Mouse (Mus musculus) liver, embryonic 15.5 days (tissue): ENCODE results near the gene Elmo1. TPM values are rescaled to one million over a fixed set of nuclear protein-coding genes. Genes with fewer than 3 reads are reported as not detected.

Experiments used
- ATAC-seq: fragments of 200-750 bp; cut with Nextera tagmentation; 2 replicates; pipeline ENCODE4 v1.8.0; 2017; ENCODE audit warnings: moderate number of reproducible peaks, mild to moderate bottlenecking, moderate library complexity; ENCODE audit not compliant: insufficient read depth
- H3K27ac ChIP-seq: fragments of 300-500 bp; sonication (generic); replicated peaks from 2 replicates; pipeline ENCODE4 v1.5.1; 2015; ENCODE audit warnings: mild to moderate bottlenecking, inconsistent platforms
- H3K27me3 ChIP-seq: fragments of 300-500 bp; sonication (generic); 2 replicates; pipeline ENCODE4 v1.6.1; 2015; ENCODE audit warnings: mild to moderate bottlenecking, inconsistent platforms
- H3K36me3 ChIP-seq: fragments of 300-500 bp; sonication (generic); replicated peaks from 2 replicates; pipeline ENCODE4 v1.6.1; 2015; ENCODE audit warnings: moderate library complexity, mild to moderate bottlenecking, inconsistent platforms
- H3K4me1 ChIP-seq: fragments of 300-500 bp; sonication (generic); replicated peaks from 2 replicates; pipeline ENCODE4 v1.6.1; 2015; ENCODE audit warnings: inconsistent platforms
- H3K4me2 ChIP-seq: fragments of 300-500 bp; sonication (generic); 2 replicates; pipeline ENCODE4 v1.6.1; 2015; ENCODE audit warnings: moderate library complexity, mild to moderate bottlenecking, inconsistent platforms
- H3K4me3 ChIP-seq: fragments of 300-500 bp; sonication (generic); replicated peaks from 2 replicates; pipeline ENCODE4 v1.5.1; 2015; ENCODE audit warnings: mild to moderate bottlenecking, inconsistent platforms
- H3K9ac ChIP-seq: fragments of 300-500 bp; sonication (generic); 2 replicates; pipeline ENCODE4 v1.6.1; 2015; ENCODE audit warnings: moderate library complexity, mild to moderate bottlenecking, inconsistent platforms
- H3K9me3 ChIP-seq: fragments of 300-500 bp; sonication (generic); replicated peaks from 2 replicates; pipeline ENCODE4 v1.6.1; 2016; ENCODE audit warnings: inconsistent platforms
- WGBS: fragments of 180-500 bp; shearing (Covaris S2); methylation state at CpG from one replicate; pipeline ENCODE4 v1.1.7; 2015; ENCODE audit warnings: mixed read lengths; ENCODE audit not compliant: insufficient replicate concordance; 5-methylcytosine and 5-hydroxymethylcytosine counted together
- polyA plus RNA-seq: library from polyadenylated mRNA; unstranded; fragments of >200 nt; fragmentation: Nextera tagmentation; extraction: Ambion mirVana; gene quantifications from 2 replicates; pipeline ENCODE4 v1.2.1, GENCODE M21; 2015

Gene Elmo1
- polyA plus RNA-seq, 1 experiment from 2014 or later, result 4.9 TPM

DNA sequence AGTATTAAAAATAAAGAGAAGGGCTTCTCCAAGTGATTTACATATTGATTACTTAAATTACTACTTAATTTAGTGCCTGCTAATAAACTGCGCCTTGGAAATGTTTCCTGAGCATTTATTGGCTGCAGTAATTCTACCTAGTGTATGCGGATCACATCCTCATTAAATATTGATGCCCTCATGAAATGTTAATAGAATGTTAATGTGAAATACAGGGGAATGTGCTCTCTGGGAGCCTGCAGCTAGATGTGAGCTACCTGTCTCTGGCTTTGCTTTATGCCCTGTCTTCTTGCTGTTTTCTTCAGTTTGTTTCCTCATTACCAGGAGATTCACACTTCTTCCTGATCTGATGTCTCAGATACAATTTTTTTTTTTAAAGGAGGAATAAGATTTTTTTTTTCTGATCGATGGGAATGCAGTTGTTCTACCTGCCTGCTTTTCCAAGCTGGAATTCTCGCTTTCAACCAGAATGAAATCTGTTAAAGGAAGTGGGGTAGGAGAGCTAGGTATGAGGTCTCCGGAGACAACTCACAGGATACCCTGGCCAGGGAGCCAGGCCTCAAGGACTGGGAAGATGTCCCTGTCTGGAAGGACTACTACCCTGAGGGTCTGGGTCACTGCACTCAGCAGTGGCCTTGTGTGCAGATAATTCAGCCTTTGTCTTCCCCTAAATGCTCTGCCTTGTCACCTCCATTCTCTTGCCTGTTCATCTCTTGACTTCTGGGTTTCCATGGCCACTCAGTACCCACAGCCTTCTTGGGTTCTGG lies 279.8 kb downstream of the Elmo1 start:
- 73% methylated on average over 5 of the region's 5 CpGs for WGBS
- no peak overlapping the region for H3K9ac ChIP-seq
- no peak overlapping the region for H3K27ac ChIP-seq
- no peak overlapping the region for H3K4me3 ChIP-seq
- H3K27me3 ChIP-seq, result no peaks in the 10 kb centered on the region
- H3K36me3 ChIP-seq, result no peaks in the 10 kb centered on the region
- H3K9me3 ChIP-seq, result no peaks in the 10 kb centered on the region
- no peaks in the 10 kb centered on the region for H3K4me1 ChIP-seq
- no peak overlapping the region for H3K4me2 ChIP-seq
- ATAC-seq, result no peak

DNA sequence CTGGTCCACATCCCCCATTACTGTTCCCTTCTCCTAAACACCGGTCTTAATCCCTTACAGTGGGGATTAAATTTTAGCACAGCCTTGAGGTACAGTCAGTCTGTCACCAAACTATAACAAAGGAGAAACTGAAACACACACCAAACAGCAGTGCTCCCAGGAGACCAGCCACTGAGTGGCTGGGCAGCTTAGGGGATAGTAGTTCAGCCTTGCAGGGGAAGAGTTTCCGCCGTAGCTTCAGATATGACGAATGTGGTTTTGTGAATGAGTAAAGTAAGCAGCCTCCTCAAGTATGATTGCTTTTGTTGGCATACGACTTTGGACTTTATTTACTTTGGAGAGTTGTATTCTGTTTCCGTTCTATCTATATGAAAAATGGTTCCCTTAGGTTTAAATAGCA lies 281.1 kb downstream of the Elmo1 start:
- H3K27ac ChIP-seq, result no peak overlapping the region
- H3K4me2 ChIP-seq, result no peak overlapping the region
- H3K9ac ChIP-seq, result no peak overlapping the region
- H3K4me1 ChIP-seq, result no peaks in the 10 kb centered on the region
- 63% methylated on average over 6 of the region's 6 CpGs for WGBS
- no peaks in the 10 kb centered on the region for H3K36me3 ChIP-seq
- no peaks in the 10 kb centered on the region for H3K9me3 ChIP-seq
- H3K4me3 ChIP-seq, result no peak overlapping the region
- ATAC-seq, result no peak
- H3K27me3 ChIP-seq, result no peaks in the 10 kb centered on the region

DNA sequence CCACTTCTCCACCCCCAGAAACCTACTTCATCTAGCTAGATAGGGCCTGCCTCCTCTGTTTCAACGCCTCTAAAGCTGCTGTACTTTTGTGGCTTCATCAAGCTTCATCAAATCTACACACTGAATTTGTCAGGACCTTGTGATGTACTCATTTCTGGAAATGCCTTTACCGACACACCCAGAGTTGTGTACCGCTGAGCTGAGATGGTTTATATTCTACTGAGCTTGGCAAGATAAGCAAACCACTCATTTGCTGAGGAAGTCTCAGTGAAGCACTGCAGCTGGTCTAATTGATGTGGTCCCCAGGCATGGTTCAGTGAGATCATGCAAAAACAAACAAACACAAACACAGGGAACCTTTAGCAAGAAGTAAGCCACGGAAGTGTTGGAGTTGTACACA lies 281.9 kb downstream of the Elmo1 start:
- no peak overlapping the region for H3K27ac ChIP-seq
- H3K9ac ChIP-seq, result no peak overlapping the region
- H3K4me2 ChIP-seq, result no peak overlapping the region
- no peak for ATAC-seq
- H3K4me3 ChIP-seq, result no peak overlapping the region
- H3K36me3 ChIP-seq, result no peaks in the 10 kb centered on the region
- WGBS, result 48% methylated on average over 4 of the region's 4 CpGs
- H3K4me1 ChIP-seq, result no peaks in the 10 kb centered on the region
- H3K27me3 ChIP-seq, result no peaks in the 10 kb centered on the region
- no peaks in the 10 kb centered on the region for H3K9me3 ChIP-seq

DNA sequence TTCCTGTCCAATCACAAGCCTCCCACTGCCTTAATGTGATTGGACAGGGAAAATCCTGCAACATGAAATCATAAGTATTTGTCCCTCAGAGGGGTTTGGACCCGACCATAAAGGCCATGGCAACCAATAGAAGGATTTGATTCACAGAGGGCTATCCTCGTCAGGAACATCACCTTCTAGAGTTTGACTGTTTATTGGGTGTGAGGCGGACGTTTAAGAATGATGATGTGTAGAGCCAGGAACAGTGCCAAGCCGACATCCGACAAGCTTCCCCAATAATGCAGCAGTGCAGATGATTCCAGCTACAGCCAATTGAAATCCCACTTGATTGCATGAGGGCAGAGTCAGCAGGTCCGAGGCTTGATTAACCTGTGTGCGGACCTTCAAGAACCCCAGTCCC lies 288.5 kb downstream of the Elmo1 start:
- Histone ChIP-seq H3K9me3 (no peaks in the 10 kb centered on the region), H3K4me1 (no peaks in the 10 kb centered on the region), H3K4me3 (no peak overlapping the region), H3K36me3 (no peaks in the 10 kb centered on the region), H3K27me3 (no peaks in the 10 kb centered on the region), H3K27ac (no peak overlapping the region), H3K4me2 (no peak overlapping the region), H3K9ac (no peak overlapping the region)
- no peak for ATAC-seq
- WGBS, result 61% methylated on average over 8 of the region's 8 CpGs

DNA sequence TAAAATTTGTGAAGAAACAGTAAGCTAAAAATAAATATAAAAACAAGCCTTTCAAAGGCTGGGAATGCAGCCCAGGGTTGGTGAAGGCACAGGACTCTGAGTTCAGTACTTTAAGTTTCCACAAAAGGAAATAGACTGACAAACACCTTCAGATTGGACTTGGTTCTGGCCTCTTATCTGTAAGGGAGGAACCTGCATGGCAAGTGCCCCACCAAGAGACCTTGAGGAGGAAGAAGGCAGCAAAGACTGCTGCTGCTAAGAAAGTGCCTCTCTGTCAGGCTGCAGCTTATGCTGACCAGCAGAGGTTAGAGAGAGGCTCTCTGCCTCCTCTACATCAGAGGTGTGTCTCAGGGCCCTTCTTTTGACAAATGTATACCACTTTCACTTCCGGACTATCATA lies 293.5 kb downstream of the Elmo1 start:
- Histone ChIP-seq H3K27ac (no peak overlapping the region), H3K4me1 (no peaks in the 10 kb centered on the region), H3K9me3 (no peaks in the 10 kb centered on the region), H3K36me3 (no peaks in the 10 kb centered on the region), H3K4me2 (no peak overlapping the region), H3K4me3 (no peak overlapping the region), H3K27me3 (no peaks in the 10 kb centered on the region), H3K9ac (no peak overlapping the region)
- no peak for ATAC-seq
- WGBS, result 69% methylated on average over 1 of the region's 1 CpGs

DNA sequence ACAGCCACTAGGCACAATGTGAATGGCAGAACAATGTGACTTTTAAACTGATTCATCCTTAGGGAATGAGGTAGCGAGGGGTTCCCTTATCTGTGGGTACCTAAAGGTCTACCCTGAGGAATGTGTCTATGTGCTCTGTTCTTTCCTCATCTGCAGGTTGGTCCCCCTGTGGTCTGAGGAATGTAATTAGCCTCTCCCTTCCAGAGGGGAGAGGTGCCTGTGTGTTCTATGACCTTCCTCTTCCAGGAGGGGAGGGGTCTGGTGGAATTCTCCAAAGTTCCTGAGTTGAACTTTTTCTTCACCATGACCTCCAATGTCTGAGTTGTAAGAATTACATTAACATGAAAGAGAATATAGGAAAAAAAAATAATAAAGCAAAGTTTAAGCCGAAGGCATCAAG lies 294.4 kb downstream of the Elmo1 start:
- H3K27me3 ChIP-seq, result no peaks in the 10 kb centered on the region
- H3K9ac ChIP-seq, result no peak overlapping the region
- no peak overlapping the region for H3K27ac ChIP-seq
- H3K4me2 ChIP-seq, result no peak overlapping the region
- H3K4me1 ChIP-seq, result no peaks in the 10 kb centered on the region
- no peaks in the 10 kb centered on the region for H3K36me3 ChIP-seq
- ATAC-seq, result no peak
- H3K4me3 ChIP-seq, result no peak overlapping the region
- 72% methylated on average over 2 of the region's 2 CpGs for WGBS
- H3K9me3 ChIP-seq, result no peaks in the 10 kb centered on the region

DNA sequence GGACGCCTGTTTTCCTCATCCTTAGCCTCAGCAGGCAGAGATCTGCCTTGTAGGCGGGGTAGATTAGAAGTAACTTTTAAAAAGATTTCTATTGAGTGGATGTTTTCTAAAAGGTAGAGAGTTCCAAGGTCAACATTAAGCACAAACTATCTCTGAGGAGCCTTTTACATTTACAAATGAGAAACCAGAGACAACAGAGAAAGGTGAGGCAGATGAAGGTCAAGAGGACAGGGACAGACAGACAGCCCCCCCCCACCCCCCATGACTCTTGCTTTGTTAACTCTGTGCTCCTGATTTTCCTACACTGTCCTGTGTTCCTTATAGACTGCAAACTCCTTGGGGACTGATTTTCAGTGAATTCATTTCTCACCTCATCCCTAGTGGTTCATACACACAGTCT lies 295.0 kb downstream of the Elmo1 start:
- no peak overlapping the region for H3K27ac ChIP-seq
- no peaks in the 10 kb centered on the region for H3K36me3 ChIP-seq
- ATAC-seq, result no peak
- no peak overlapping the region for H3K4me3 ChIP-seq
- no peak overlapping the region for H3K4me2 ChIP-seq
- no peaks in the 10 kb centered on the region for H3K9me3 ChIP-seq
- H3K27me3 ChIP-seq, result no peaks in the 10 kb centered on the region
- H3K4me1 ChIP-seq, result no peaks in the 10 kb centered on the region
- WGBS, result 44% methylated on average over 2 of the region's 2 CpGs
- H3K9ac ChIP-seq, result no peak overlapping the region

DNA sequence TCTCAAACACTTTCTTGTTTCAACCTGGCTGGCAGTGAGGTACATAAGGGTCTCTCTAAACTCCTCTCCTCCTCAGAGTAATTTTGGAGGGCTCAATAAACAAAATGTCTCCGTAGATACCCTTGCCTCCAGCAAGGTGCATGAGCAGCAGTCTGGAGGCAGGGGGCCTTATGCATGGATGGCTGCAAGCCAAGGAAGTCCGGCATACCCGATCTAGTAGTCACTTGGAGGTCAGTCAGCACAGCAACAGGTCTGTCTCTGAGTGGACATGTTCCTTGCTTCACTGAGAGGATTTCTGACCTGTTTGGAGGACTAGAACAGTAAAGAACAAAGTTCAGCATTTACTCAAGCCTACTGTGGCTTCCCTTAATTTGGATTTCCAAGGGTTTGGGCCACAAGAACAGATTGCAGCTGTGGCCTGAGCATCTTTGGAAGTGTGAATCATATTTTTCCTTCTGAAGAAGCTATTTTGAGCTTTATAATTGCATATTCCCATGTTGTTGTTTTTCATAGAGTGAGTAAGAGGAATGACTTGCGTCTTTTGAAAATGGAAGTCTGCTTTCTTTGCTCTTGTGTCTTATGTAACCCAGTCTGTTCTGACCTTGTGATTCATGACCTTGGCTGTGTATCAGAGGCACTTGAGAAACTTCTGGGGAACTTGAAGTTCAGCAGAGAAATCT lies 296.2 kb downstream of the Elmo1 start:
- no peak overlapping the region for H3K9ac ChIP-seq
- 59% methylated on average over 4 of the region's 4 CpGs for WGBS
- no peak overlapping the region for H3K4me3 ChIP-seq
- H3K4me1 ChIP-seq, result no peaks in the 10 kb centered on the region
- H3K9me3 ChIP-seq, result no peaks in the 10 kb centered on the region
- H3K36me3 ChIP-seq, result no peaks in the 10 kb centered on the region
- no peak for ATAC-seq
- H3K4me2 ChIP-seq, result no peak overlapping the region
- H3K27me3 ChIP-seq, result no peaks in the 10 kb centered on the region
- H3K27ac ChIP-seq, result no peak overlapping the region

DNA sequence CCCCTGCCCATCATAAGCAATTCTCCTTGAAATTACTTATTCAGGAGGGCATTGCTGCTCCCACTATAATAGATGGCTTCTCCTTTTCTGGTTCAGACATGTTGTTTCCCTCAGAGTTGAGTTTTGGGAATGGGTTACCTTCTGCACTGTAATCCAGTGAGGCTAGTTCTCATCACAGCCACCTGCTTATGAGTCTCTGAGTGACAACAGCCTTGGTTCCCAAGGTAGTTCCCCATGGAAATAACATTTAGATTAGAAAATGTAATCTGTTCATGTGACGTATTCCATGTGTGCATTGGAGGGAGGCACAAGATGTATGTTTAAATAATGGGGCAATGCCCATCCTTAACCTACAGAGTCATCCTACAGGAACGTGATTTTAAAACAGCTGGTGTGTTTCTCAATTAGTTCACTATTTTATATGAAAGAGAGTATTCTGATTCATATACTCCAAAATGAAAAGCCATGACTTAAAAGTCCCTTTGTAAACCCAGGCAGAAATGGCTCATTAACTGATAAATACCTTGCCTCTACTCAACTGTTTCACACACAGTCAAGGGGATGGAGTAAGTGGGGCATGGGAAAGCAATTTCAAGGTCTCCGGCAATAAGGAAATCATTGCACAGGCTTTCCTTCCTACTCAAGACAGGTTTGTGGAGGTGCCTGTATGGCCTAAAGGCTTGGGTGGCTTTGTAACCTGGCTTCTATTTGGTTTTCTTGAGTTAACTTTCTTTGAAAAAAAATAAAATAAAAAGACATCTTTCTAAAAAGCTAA lies 302.6 kb downstream of the Elmo1 start:
- ATAC-seq, result no peak
- Histone ChIP-seq H3K9ac (no peak overlapping the region), H3K27ac (no peak overlapping the region), H3K36me3 (no peaks in the 10 kb centered on the region), H3K27me3 (no peaks in the 10 kb centered on the region), H3K9me3 (no peaks in the 10 kb centered on the region), H3K4me1 (no peaks in the 10 kb centered on the region), H3K4me3 (no peak overlapping the region), H3K4me2 (no peak overlapping the region)
- 67% methylated on average over 3 of the region's 3 CpGs for WGBS

DNA sequence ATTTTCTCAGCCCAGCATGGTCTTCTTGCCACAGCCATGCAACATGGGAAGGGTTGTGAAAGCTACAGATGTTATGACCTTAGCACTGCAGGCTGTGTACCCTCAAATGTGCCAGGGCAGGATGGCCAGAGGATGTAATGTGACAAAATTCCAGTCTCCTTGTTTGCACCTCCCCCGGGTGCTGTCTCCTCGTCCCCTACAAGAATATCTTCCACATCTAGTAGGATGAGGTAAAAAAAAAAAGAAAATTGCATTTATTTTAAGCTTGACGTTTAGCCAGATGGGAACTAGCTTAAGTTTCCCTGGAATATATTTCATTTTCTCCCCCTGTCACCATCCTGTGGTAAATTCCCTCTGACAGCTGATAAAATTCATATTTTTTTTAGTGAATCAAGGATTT lies 307.3 kb downstream of the Elmo1 start:
- no peak overlapping the region for H3K4me2 ChIP-seq
- WGBS, result 53% methylated on average over 3 of the region's 3 CpGs
- no peaks in the 10 kb centered on the region for H3K36me3 ChIP-seq
- H3K4me1 ChIP-seq, result no peaks in the 10 kb centered on the region
- no peak overlapping the region for H3K4me3 ChIP-seq
- H3K9me3 ChIP-seq, result no peaks in the 10 kb centered on the region
- no peak overlapping the region for H3K9ac ChIP-seq
- ATAC-seq, result no peak
- no peak overlapping the region for H3K27ac ChIP-seq
- no peaks in the 10 kb centered on the region for H3K27me3 ChIP-seq

DNA sequence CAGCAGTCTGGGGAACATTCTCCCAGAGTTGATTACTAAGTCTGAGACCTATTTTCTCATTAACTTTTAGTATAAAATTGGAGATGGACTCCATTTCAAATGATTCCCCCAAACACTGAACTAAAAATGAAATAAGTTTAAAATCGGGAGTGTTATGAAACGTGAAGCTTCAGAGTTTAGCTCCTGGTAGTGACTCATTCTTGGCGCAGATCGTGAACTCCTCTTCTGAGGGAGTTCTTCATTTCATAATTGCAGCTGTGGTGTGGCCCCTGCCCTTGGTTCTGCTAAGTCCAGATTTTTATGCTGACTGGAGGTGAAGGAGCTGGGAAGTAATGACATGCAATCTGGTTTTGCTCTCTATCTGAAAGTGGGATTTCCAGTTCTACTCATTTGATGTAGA lies 307.9 kb downstream of the Elmo1 start:
- Histone ChIP-seq H3K4me3 (no peak overlapping the region), H3K27ac (no peak overlapping the region), H3K9me3 (no peaks in the 10 kb centered on the region), H3K27me3 (no peaks in the 10 kb centered on the region), H3K4me2 (no peak overlapping the region), H3K36me3 (no peaks in the 10 kb centered on the region), H3K4me1 (no peaks in the 10 kb centered on the region), H3K9ac (no peak overlapping the region)
- WGBS, result 75% methylated on average over 4 of the region's 4 CpGs
- ATAC-seq, result no peak
